ENCODE assay signal across 18 mouse cellular contexts in the genomic region with DNA sequence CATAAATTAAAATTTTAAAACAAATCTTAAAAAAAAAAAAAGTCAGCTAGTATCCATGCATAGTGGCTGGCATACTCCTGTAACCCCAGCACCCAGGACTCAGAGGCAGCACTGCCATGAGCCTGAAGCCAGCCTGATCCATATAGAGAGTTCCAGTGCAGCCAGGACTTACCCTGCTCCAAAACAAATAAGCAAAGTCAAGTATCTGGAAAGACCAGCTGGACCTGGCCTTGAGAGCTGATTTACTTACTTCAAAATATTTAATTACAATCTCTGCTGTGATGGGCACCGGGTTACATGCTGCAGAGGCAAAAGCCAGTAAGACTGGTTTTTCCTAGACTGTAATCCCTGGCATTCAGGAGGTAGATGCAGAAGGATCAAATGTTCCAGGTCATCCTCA. TPM values are rescaled to one million over a fixed set of nuclear protein-coding genes. Genes with fewer than 3 reads are reported as not detected.
DNase-seq lines count a peak whose midpoint lies in the region; ATAC-seq and TF ChIP-seq lines count a peak whose summit lies in the region.
"Had no signal": no experiment of that assay in that cellular context is flagged by ENCODE, and none has a peak within 500 bp of the region (broad histone marks: within the 10 kb centered on the region; RNA-seq: fewer than 3 reads in every experiment).

No protein-coding gene starts in this region.

- no peaks in the 10 kb centered on the region for H3K9me3 ChIP-seq in lung, embryonic 16.5 days (ENCODE audit: control insufficient read depth, low read length)
- no peaks in the 10 kb centered on the region for H3K9me3 ChIP-seq in midbrain, postnatal 0 days (ENCODE audit: low read length)
- H3K9me3 ChIP-seq: embryonic facial prominence, embryonic 13.5 days; forebrain, embryonic 15.5 days; heart, embryonic 13.5 days; hindbrain, embryonic 15.5 days had no signal

- H3K4me1 ChIP-seq in lung, embryonic 16.5 days (replicated peaks; ENCODE audit: control insufficient read depth, insufficient read depth, low read length), result no peaks in the 10 kb centered on the region
- H3K4me1 ChIP-seq in midbrain, postnatal 0 days (ENCODE audit: insufficient read depth, low read length), result no peaks in the 10 kb centered on the region
- H3K4me1 ChIP-seq: embryonic facial prominence, embryonic 13.5 days; forebrain, embryonic 15.5 days; heart, embryonic 13.5 days; hindbrain, embryonic 15.5 days had no signal

- H3K4me2 ChIP-seq in lung, embryonic 16.5 days (ENCODE audit: low read depth, low read length), result no peak overlapping the region
- H3K4me2 ChIP-seq in midbrain, postnatal 0 days (ENCODE audit: low read depth, low read length, poor library complexity, severe bottlenecking), result no peak overlapping the region
- H3K4me2 ChIP-seq: embryonic facial prominence, embryonic 13.5 days; forebrain, embryonic 15.5 days; heart, embryonic 13.5 days; hindbrain, embryonic 15.5 days had no signal

- peak; percentile 5 for DNase-seq in ovary, postnatal 36 days (ENCODE audit: low spot score)
- no peak for DNase-seq in ovary, postnatal 10 days (ENCODE audit: low spot score)
- peak; percentile 70 for DNase-seq in lung, postnatal 25 days (ENCODE audit: low spot score)
- no peak for DNase-seq in midbrain, postnatal 0 days (ENCODE audit: low spot score)
- DNase-seq in spleen, adult 12 weeks (ENCODE audit: low spot score), result no peak
- DNase-seq: adrenal gland, postnatal 10 days; cerebellum, adult 11-12 months; cerebellum, adult 9-10 months; cerebellum, postnatal 25 days; gastrocnemius, postnatal 10 days; heart, adult 11 months; heart, postnatal 36 days had no signal

- no peak overlapping the region for H3K27ac ChIP-seq in lung, embryonic 16.5 days (ENCODE audit: low read length)
- no peak overlapping the region for H3K27ac ChIP-seq in midbrain, postnatal 0 days (ENCODE audit: low read depth, low read length)
- H3K27ac ChIP-seq: embryonic facial prominence, embryonic 13.5 days; forebrain, embryonic 15.5 days; heart, embryonic 13.5 days; hindbrain, embryonic 15.5 days had no signal

- no peaks in the 10 kb centered on the region for H3K27me3 ChIP-seq in lung, embryonic 16.5 days (ENCODE audit: control insufficient read depth, insufficient read depth, low read depth, low read length)
- no peaks in the 10 kb centered on the region for H3K27me3 ChIP-seq in midbrain, postnatal 0 days (ENCODE audit: insufficient read depth, low read length)
- H3K27me3 ChIP-seq: embryonic facial prominence, embryonic 13.5 days; forebrain, embryonic 15.5 days; hindbrain, embryonic 15.5 days had no signal

- H3K36me3 ChIP-seq in lung, embryonic 16.5 days (ENCODE audit: control insufficient read depth, insufficient read depth, low read length), result no peaks in the 10 kb centered on the region
- H3K36me3 ChIP-seq in midbrain, postnatal 0 days (ENCODE audit: insufficient read depth, low read length), result no peaks in the 10 kb centered on the region
- H3K36me3 ChIP-seq: embryonic facial prominence, embryonic 13.5 days; forebrain, embryonic 15.5 days; heart, embryonic 13.5 days; hindbrain, embryonic 15.5 days had no signal

- H3K9ac ChIP-seq in lung, embryonic 16.5 days (ENCODE audit: low read length), result no peak overlapping the region
- H3K9ac ChIP-seq in midbrain, postnatal 0 days (replicated peaks; ENCODE audit: low read length, poor library complexity, severe bottlenecking), result no peak overlapping the region
- H3K9ac ChIP-seq: embryonic facial prominence, embryonic 13.5 days; forebrain, embryonic 15.5 days; heart, embryonic 13.5 days; hindbrain, embryonic 15.5 days had no signal

- no peak for TF ChIP-seq CTCF in midbrain, postnatal 0 days (IDR thresholded peaks at IDR 0.05)

- H3K4me3 ChIP-seq in lung, embryonic 16.5 days (ENCODE audit: low read length), result no peak overlapping the region
- no peak overlapping the region for H3K4me3 ChIP-seq in midbrain, postnatal 0 days (ENCODE audit: low read depth, low read length)
- H3K4me3 ChIP-seq: embryonic facial prominence, embryonic 13.5 days; forebrain, embryonic 15.5 days; heart, embryonic 13.5 days; hindbrain, embryonic 15.5 days had no signal

- peak; percentile 82 for ATAC-seq in lung, embryonic 16.5 days (ENCODE audit: low read depth)
- ATAC-seq in midbrain, postnatal 0 days (ENCODE audit: low FRiP score), result no peak
- no peak for ATAC-seq in cerebellum, adult (ENCODE audit: insufficient number of reproducible peaks, low FRiP score, low TSS enrichment)
- ATAC-seq: forebrain, embryonic 15.5 days had no signal

- 50% methylated on average over 1 of the region's 1 CpGs for WGBS in lung, embryonic 16.5 days
- 89% methylated on average over 1 of the region's 1 CpGs for WGBS in midbrain, postnatal 0 days

RNA-seq across cellular contexts. Expression of a gene that starts 26.7 kb away (rescaled TPM):
- polyA plus RNA-seq in lung, embryonic 16.5 days (2015; fragmentation: Nextera tagmentation; extraction: Ambion mirVana), result 35.1 and 36.9 TPM in 2 replicates
- 27.0 and 31.6 TPM in 2 replicates for total RNA-seq in midbrain, postnatal 0 days (2014; rRNA removed)
- polyA plus RNA-seq in midbrain, postnatal 0 days (2015; fragmentation: Nextera tagmentation; extraction: Ambion mirVana), result 28.9 and 34.4 TPM in 2 replicates

RNA-seq across cellular contexts. Expression of a gene that starts 27.6 kb away (rescaled TPM):
- polyA plus RNA-seq in lung, embryonic 16.5 days (2015; fragmentation: Nextera tagmentation; extraction: Ambion mirVana), result 13.1 and 13.6 TPM in 2 replicates
- total RNA-seq in midbrain, postnatal 0 days (2014; rRNA removed), result 39.7 and 44.4 TPM in 2 replicates
- 21.9 and 25.0 TPM in 2 replicates for polyA plus RNA-seq in midbrain, postnatal 0 days (2015; fragmentation: Nextera tagmentation; extraction: Ambion mirVana)

Comparison
In these comparisons a context has a peak if more than half of its experiments do, and no peak if none do; other contexts are left out.
1. DNase-seq: peak in ovary, postnatal 36 days (single experiment) and lung, postnatal 25 days (single experiment); none in ovary, postnatal 10 days (single experiment), midbrain, postnatal 0 days (single experiment) and spleen, adult 12 weeks (single experiment).